Mouse (Mus musculus): ENCODE results near the gene Kif9.

Kif9 gene

DNA sequence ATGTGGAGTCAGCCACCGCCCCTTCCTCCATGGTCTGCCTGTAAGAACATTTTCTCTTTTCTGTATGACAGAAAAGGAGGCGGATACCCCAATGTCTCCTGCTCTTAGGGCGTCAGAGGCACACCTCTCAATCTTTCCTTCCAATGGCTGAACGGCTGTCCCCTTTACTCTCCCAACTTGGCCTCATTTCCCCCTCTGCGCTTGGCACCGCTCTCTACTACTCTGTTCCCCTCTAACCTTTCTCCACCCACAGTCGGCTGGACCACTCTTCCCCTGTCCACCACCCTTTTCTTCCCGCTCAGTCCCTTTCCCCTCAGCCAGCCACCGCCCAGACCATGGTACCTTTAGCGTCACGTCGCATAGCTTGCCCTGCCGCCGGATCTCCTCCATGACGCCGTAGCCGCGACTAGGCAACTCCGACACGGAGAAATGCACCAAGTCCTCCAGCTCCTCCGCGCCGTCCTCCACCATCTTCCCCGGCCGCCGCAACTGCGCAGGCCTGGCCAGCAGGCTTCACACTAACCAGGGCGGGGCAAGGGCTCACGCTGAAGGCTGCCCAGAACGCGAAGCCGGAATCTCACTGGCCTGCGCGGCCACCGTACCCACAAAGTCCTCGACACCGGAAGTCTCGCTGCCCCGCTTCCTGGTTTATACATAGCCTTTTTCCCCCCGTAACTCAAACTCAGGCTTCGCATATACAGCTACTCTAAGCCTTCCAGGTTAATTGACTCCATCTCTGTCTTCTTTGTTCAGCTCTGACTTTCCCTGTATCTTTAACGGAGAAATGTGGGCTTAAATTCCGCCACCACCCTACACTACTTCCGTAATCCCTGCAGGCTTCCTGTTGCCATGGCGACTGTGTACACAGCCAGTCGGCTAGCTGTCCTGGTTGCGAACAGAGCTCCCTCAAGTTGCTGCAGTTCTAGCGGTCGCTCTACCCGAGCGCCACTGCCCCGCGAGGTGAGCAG is at the start of gene Kif9, which contains the start of gene Klhl18:
Gene Kif9 (plus strand): TSS at position 835 of the 968 bp plus-strand sequence.
Gene Klhl18 (minus strand): TSS at position 571 of the 968 bp plus-strand sequence.
- DNase-seq: peak; percentile 98

DNA sequence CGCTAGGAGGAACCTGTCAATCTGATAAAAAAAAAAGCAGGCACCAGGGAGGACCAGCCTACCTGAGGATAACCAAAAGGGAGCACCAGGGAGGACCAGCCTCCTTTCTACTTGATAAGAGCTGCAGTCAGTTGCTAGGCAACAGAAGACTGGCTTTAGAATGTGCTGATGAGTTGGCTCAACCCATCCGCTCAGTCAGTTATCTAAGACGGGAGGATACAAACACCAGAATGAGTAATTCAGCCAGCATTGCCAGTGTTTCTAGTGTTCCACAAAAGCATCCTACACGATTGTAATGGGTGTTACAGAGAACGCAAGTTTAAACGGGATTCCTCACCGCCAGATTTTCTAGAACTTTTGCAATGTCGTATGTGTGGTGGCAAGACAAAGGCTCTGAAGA is 45.5 kb upstream of the Kif9 start:
- DNase-seq: no peak

DNA sequence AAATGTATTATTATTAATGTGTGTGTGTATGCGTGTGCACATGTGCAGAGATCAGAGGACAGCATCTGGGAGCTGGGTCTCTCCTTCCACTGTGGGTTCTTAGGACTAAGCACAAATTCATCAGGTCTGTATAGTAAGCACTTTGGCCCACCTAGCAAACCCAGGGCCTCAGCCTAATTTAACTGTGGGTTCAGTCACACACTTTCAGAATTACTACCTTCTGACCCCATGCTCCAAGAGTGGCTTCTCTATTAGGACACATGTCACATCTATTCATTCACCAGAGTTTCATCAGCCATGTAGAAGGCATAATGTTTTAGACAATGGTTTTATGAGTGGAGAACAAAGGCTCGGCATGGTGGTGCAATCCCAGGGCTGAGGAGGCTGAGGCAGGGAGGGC is 43.7 kb upstream of the Kif9 start:
- no peak for DNase-seq

DNA sequence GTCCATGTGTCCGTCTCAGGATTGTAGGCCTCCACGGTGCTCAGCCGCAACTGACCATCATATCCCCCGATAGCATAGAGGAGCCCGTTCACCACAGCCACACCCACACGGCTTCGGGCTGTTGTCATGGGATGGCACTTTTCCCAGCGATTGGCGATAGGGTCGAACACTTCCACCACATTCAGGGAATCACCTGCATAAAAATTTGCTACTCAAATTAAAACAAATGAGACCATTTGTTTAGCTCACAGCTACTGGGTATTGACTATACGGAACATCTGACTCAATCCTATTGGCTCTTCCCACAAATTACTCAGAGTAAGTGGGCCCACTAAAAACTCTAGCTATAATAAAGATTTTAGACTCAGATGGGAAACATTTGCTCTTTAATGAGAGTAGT is 40.7 kb upstream of the Kif9 start:
- DNase-seq: no peak

DNA sequence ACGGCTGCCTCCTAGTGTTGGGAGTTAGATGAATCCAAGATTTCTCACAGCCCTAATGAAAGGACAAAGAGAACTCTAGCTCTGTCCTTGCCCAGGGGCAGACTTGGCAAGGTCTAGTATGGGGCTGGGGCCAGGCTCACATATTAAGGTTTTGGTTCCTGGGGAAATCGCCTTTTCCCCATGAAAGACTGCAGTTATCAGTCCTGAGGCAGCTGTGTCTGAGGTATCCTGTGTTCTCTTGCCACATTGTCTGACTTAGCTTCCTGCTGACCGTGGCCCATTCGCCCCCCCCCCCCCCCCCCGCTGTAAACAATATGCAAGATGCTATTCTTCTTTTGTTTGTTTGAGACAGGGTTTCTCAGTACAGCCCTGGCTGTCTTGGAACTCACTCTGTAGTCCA is 36.7 kb upstream of the Kif9 start:
- DNase-seq: no peak

DNA sequence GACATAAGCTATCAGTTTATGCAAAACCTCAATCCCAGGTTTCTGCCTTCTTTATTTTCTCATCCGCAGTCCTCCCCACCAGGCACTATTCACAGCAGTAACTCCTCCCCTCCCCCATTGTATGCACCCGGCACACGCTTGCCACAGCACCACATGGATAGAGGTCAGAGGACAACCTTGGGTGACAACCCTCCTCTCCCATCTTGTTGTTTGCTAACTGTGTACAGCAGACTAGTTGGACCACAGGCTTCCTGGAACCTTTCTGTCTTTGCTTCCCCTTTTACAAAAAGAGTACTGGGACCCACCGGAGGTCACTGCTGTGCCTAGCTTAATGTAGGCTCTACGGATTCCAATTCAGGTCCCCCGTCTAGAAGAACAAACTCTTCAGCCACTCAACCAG is 36.2 kb upstream of the Kif9 start:
- DNase-seq: no peak

DNA sequence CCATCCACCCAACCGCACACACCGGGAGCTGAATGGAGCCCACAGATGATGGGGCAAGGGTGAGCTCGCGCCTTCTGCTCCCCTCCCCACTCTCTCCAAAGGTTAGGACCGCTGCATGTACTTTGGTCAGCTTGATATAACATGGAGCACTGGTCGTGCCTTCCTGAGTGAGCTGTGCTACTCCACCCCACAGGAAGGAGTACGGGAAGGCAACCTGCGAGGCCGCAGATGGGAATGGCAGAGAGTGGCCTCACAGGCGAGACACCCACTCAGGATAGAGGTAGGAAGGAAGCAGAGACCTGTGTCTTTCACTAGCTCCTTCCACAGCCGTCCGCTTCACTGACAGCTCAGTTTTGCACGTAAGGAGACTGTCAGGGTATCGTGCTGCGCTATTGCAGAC is 28.4 kb upstream of the Kif9 start:
- no peak for DNase-seq

DNA sequence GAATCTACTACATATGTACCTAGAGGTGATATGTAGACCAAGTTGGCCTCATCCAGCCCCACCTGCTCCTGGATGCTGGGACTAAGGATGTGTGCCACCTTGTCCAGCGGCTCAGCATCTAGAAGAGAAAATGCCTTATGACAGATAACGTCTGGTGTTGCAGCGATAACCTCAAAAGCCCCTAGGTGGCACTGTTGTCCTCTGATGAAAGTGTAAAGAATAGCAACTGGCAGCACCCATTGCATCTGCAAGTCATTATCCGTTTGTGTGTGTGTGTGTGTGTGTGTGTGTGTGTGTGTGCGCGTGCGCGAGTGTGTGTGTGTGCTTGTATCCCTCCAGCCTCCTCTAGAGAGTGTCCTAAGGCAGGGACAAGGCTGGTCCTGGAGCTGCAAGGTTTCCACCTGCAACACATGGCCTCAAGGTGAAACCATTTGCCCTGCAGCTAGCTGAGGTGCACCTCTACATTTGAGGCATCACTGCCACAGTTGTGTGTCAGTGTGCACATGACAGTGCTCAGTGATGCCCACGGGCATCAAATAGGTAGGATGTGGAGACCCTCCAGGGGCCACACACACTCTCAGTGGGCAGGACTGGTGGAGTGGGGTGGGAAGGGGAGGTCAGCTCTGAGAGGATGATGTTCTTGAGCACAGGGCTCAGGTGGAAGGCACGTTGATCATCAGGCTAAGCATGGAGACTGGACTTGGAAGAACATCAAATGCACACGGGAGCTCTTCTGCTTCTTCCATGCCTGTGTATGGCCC is 27.7 kb upstream of the Kif9 start:
- peak; percentile 77 for DNase-seq

DNA sequence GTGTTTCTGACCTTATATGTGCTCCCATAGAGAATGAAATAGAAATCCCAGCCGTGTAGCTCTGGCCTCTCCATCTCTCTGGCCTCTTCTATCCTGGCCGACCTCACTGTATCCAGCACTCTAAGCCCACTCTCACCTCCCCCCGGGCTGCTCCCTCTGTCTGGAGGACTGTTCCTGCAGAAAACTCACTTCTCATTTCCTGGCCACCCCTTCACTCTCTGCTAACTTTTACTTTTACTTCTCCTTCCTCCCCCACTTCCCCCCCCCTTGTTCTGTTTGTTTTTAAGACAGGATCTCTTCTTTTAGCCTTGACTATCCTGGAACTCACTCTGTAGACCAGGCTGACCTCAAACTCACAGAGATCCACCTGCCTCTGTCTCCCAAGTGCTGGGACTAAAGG is 24.2 kb upstream of the Kif9 start:
- no peak for DNase-seq

DNA sequence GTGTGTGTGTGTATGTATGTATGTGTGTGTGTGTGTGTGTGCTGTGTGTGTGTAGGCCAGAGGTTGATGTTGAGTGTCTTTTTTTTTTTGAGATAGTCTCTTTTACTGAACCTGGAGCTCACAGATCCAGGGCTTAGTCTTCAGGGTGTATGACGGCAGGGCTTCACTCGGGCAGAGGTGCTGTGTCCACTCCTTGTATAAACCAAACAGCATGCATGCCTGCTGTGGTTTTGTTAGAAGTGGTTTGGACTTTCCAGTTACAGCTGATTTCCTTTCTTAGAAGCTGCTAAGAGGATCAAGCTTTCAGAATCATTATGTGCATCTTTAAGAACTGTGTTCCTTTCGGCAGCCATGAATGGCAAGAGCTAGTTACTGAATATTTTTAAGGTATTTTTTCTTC is 18.8 kb upstream of the Kif9 start:
- DNase-seq: no peak

DNA sequence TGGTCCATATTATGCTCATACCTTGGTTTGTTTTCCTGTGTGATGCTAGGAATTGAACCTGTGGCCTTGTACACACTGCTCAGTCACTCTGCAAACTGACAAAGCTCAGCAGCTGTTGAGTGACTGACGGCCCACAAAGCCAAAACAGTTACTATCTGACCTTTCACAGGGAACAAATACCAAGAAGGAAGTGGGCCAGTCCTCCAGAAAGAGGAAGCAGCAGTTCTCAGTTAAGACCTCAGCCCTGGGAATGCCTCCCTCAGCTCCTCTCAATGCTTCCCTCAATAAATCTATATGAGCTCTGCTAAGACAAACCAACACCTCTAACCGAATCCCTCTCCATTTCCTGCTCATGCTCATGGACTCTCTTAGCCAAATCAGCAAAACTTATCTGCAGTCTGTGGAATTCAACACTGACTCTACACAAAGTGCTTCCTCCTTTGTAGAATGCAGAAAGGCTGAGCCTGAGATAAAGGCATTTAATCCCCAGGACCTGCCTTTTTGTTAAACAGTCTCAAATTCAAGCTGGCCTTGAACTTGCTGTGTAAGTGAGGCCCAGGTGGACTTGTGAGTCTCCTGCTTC is 17.5 kb upstream of the Kif9 start:
- DNase-seq: peak; percentile 30

DNA sequence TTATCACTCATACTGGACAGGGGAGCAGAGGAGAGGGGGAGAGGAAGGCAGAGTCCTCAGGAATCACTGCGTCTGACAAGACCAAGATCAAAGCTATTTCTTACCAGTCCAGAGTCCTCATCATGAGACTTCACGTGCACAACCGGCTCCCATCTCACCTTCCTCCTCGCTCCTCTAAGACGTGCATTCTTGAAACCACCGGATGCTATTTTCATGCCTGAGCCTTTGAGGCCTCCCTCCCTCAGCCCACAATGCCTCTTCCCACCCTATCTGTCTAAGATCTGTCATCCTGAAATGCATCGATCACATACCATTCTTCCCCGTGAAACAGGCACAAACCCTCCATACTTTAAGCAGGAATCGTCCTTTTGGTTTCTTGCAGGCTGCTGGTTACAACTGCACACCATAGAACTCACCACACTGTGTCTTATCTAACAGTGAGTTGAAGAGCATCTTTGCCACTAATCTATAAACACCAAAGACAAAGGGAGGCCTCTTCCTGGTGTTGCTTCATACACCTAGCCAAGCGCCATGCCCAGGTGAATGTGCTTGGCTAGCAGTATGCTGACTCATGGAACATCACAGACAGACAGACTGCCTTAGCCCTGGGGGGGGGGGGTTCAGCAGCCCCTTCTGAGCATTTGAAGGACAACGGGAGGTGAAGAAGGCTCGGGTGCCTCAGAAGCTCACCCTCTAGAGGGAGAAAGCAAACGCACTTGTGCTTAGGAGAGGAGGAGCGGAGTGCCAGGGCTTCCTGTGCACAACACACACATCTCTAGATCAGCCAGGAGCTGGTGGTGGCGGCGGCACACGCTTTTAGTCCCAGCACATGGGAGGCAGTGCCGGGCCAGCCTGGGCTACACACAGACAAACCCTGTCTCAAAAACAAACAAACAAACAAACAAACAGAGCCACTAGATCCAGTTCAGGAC is 15.6 kb upstream of the Kif9 start:
- DNase-seq: no peak

DNA sequence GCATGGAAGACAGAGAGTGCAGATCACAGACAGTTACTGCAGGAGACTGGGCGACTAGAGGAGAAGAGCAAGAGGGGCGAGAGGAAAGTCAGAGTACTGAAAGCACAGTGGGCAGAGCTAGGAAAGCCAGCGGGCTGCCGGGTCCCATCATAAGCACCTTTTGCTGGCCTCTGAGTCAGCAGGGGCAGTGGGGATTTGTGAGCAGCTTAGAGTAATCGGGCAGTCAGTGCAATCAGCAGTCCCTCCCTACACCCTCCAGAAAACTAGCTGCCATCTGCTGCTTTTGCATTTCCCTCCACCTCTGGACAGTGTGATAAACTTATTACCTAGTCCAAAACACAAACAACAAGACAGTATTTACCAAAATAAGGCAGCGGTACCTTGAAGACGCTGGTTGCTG is 14.4 kb upstream of the Kif9 start:
- DNase-seq: no peak

DNA sequence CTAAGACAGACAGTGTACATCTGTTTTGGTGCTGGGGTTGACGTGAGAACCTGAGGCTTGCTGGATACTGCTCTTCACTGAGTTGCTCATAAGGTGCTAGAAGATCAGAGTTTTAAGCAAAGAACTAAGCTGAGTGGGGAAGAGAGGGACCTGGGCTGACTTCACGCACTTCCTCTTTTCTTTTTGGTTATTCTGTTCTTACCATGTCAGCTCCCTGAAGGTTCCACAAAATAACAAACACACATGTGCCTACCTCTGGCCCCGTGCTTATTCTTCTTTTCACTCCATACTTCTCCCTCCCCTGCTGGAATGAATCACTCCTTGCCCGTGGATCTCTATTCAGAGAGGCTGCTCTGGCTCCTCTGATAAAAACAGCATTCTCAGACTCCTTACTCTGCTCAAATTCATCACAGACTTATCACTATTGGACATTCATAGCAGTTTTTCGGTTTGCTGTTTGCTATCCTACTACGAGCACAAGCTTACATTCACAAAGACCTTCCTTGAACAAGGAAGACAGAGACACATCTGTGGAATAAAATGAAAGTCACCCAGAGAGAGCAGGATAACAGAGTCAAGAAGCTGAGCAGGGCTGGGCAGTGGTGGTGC is 12.7 kb upstream of the Kif9 start:
- DNase-seq: no peak

DNA sequence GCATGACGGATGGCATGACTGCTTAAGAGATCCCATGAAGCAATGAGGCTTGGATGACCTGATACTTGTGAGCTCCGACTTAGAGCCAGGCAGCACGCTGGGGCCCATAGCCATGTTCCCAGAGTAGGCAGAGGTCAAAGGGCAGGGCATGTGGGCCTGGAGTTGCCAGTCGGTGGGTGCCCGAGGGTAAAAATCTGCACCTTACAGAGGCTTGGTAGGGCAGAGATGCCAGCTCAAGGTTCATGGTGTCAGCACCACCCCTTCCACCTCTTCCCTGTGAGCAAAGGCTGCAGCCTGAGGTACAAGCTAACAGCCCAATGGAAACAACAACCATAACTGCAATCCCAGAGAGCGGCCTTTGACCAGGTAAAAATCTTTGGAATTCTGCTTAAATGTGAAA is 11.4 kb upstream of the Kif9 start:
- DNase-seq: peak; percentile 72

DNA sequence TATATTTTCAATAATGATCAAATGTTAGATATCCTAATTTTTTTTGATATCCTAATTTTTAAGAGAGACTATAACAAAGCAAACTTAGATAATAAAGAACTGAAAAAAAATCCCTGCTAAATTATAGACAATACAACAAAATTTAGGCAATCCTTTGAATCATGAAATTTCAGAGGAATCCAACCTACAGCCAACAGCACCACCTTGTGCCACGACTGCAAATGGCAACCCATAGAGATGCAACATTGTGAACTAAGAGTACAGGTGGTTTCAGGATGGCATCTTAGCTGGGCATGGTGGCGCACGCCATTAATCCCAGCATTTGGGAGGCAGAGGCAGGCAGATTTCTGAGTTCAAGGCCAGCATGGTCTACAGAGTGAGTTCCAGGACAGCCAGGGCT is 10.6 kb upstream of the Kif9 start:
- peak; percentile 33 for DNase-seq

DNA sequence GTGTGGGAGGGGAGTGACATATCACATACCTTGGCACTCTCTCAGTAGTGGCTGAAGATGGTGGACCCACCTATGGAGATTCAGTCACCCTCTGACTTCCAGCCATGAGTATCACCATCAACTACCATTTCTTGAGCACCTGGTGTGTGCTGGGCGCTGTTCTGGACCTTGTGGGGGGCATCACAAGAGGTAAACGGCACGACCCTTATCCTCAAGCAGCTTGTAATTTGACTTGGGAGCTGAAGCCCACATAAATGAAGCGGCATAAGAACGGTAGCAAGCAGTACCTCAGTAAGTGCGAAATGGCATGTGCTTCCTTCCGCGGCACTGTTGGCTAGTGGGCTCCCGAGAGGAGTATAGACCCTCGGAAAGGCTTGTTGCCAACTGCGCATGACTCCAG is 1.2 kb downstream of the Kif9 start:
- DNase-seq: no peak

DNA sequence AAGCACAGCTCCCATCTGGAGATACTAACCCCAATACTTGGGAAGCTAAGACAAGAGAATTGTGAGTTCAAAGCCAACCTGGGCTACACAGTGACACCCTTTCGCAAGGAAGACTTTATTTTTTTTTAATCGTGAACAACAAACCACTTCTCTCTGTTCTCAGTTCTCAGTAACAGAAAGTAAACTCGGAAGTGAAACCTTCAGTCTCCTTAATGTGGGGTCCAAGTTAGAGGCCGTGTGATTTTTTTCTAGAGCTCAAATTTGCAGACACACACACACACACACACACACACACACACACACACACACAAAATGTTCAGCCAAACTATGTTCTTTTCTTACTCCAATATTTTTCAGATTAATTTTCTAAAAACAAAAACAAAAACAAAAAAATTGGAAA is 1.9 kb downstream of the Kif9 start:
- no peak for DNase-seq

DNA sequence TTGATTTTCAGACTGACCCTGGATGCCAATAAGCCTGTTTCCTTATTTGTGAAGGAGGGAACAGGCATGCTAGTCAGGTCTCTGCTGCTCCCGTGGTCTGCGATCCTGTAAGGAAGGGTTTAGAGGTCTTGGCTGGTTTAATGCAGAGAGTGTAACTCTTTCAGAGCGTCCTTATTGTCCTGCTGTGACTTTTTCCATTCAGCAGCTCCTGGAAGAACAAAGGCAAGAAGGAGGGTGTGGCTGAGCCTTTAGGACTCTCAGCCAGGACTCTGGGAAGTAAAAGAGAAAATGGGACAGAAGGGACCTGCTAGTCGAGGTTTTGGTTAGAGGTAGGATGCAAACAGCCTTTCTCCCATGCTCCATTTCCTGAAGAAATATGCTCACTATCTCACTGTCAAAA is 12.1 kb downstream of the Kif9 start:
- no peak for DNase-seq

DNA sequence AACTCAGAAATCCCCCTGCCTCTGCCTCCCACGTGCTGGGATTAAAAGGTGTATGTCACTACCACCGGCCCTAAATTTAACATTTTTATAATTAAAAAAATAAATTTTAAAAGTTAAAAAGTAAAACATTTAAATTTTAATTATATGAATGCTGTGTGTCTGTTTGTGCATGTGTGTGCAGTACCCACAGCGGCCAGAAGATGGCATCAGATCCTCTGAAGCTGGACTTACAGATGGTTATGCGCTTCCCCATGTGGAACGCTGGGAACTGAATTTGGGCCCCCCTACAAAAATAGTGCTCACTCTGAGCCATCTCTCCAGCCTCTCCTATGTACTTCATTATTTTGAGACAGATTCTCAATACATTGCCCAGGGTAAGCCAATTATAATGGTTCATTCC is 14.2 kb downstream of the Kif9 start:
- DNase-seq: peak; percentile 12

DNA sequence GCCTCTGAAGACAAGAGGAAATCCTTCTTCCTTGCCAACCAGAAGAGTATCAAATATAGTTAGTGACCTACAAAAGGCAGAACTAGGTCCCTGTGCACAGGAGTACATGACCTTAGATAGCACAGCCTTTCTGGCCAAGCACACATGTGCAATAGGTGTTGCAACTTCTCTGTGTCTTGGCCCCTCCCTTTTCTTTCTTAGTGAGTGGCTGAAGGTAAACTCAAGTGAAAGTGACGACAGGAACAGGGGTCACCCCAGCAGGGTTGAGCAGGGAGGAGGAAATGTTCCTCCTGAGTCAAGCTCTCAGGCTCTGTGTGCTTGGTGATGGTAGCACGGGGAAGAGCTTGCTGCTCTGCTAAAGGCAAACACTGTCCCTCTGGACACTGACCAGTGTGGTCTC is 49.0 kb downstream of the Kif9 start:
- no peak for DNase-seq
